Mouse (Mus musculus): Measurements from ENCODE around the gene Phb. TPM values are rescaled to one million over a fixed set of nuclear protein-coding genes. Genes with fewer than 3 reads are reported as not detected.

Gene Phb
- polyA plus RNA-seq (2015; fragmentation: Nextera tagmentation; extraction: Ambion mirVana) = 175 and 194 TPM in 2 replicates

DNA sequence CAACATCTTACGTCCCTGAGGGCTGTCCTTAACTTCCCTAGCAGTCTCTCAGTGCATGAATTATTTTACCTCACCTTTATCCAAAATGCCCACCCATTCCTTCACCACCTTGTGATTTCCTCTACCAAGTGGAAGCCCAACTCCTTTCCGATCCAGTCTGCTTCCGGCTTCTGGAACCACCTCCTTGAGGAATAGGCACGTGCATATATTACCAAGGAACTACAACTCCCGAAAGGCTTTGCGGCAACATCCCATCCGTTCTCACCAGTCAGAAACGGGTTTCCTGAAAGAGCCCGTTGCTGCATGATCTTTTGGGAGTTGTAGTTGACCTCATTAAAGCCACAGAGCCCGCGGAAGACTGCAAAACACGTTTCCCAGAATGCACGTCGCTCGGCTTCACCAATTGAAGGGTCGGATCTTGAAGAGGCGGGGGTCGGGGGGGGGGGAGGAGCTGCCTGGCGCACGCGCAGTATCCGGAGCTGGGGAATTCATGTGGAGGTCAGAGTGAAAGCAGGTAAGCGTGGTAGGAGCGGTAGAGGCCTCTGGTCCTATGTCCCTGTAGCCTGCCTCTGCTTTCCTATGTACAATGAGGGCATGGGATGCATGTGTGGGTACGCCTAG is at the start of gene Phb:
TSS of gene Phb (plus strand) at position 429 of the 621 bp plus-strand sequence.
- DNase-seq (ENCODE audit: low spot score) = peak; percentile 98

DNA sequence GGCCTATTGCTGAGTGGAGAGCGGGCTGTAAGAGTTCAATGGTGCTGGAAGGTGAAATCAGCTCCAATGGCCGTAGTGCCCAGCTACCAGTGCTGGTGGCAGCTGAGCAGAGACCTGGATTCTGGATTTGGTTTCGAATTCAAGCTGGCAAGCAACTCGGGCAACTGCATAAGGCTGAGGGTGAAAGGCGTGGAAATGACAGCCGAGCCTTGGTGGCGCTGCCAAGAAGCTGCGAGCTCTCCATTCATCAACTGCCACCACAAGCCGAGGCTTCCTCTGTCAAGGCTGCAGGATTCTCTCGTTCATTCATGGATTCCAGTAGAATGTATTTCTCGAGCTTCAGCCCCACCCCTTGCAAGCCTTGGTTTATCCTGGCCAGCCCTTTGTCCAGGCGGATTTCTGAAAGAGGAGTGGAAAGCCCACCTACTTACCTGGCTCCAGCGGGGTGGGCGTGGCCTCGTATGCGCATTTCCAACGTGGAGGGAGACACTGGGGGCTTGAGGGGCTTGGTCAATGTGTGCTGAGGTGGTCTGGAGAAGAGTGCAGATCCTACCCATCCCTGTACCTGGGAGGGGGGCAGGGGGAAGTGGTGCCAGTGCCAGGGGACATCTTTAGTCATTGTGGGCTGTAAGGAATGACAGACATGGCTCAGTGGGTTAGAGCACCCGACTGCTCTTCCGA is 48.8 kb upstream of the Phb start:
- no peak for DNase-seq (ENCODE audit: low spot score)

DNA sequence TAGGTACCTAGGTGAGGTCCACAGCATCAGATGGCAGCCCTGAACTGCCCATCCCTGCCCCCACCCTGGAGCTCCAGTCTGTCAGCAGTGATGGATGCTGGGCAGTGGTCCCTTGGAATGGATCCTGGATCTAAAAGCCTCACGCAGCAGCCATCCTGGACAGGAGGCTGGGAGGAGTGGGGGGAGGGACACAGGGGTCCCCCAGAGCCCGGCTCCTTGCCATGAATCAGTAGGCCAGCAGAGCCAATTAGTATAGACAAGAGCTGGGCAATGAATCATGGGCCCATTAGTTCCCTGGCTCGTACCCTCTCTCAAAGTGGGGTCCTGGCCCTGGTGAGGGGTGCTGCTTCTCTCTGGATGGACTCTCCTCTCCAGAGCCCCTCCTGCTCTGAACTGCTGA is 47.7 kb upstream of the Phb start:
- DNase-seq (ENCODE audit: low spot score) = no peak

DNA sequence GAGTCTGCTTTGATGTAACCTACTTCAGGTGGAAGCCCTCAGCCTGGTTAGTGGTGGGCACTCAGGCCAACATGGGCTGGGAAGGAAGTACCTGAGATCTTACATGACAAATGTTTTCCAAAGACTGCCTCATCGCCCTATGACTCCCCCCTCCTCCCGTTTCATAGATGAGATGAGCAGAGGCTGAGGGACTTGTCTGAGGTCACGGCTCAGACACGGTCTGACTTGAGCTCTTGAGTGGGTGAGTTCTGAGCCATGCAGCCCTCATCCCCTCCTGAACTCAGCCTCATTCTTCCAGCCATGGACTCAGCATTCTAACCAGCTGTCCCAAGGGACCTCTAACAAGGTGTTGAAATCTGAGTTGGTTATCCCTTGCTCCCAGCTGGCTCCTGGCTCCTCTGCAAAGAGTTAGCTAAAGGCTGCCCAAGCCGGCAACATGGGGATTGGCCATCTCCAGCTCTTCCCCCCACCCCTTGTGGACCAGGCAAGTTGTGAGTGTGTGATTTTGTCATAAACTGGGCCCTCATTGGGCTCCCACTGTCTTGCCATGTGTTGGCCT is 46.8 kb upstream of the Phb start:
- DNase-seq (ENCODE audit: low spot score) = no peak

DNA sequence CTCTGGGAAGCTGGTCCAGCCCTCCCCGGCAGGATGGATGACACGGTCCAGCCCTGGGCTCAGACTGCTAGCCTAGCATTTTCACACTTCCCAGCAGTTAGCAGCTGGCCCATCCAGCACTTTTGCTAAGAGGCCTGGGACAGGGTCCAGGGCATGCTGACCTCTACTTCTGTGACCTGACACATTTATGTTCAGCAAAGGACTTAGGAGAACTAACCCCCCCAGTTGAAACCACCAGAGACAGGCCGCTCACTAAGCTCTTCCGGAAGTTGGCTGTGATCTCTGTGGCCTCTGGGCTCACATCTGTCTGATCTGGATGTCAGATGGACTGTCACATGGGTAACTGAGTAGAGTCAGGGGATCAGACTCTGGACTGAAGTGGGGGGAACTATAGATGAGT is 45.7 kb upstream of the Phb start:
- no peak for DNase-seq (ENCODE audit: low spot score)

DNA sequence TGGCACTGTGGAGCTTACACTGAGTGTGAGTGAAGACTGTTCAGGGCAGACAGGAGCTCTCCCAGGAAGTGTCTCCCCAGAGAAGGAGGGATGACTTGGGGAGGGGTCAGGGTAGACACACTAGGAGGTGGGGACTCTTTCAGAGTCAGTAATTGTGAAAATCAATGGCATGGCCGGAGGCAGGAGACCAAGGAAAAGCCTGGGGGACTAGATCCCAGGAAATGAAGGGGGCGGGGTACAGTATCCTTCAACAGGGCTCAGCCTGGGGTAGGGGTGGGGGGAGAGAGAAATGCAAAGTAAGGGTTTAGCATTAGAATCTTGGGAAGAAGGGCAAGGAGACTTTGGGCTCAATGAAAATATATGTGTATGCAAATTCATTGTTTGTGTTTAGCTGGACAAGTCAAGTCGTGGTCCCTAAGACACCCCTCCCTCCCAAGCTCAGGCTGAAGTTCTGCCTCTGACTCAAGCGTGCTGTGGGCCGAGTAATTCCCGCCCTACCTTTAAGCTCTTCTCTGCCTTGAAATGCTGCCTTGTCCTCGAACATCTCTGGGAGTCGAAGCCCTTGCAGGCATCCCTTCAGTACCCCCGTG is 45.1 kb upstream of the Phb start:
- no peak for DNase-seq (ENCODE audit: low spot score)

DNA sequence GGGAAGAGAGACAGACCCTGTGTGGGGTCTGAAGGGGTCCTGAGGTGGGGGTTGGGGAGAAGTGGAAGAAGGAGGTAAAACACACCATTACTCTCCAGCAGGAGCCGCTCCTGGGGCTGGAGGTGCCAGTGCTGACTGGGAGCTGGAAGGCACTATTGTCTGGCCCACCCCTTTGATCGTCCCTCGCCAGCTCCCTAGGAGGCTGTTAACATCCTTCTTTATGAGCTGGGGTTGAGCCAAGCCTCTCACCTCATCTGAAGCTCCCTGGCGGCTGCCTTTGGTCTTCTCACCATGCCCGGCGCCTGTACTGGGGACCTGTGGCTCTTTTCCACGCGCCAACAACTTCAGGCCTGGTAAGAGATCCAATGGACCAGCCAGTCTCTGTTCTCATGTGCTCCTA is 44.3 kb upstream of the Phb start:
- no peak for DNase-seq (ENCODE audit: low spot score)

DNA sequence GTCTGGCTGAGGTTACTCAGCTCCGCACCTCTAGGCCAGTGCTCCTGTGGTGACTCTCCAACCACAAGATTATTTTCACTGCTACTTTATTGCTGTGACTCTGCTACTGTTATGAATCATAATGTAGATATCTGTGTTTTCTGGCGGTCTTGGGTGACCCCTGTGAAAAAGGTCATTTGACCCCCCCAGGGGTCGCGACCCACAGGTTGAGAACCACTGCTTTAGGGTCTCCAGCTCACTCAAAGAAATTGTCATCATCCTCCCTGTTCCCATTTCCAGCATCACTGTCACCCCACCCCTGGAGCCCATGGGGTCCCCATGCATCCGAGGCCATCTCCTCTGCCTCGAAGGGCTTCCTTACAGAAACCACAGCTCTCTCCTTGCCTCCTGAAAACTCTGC is 36.2 kb upstream of the Phb start:
- DNase-seq (ENCODE audit: low spot score) = no peak

DNA sequence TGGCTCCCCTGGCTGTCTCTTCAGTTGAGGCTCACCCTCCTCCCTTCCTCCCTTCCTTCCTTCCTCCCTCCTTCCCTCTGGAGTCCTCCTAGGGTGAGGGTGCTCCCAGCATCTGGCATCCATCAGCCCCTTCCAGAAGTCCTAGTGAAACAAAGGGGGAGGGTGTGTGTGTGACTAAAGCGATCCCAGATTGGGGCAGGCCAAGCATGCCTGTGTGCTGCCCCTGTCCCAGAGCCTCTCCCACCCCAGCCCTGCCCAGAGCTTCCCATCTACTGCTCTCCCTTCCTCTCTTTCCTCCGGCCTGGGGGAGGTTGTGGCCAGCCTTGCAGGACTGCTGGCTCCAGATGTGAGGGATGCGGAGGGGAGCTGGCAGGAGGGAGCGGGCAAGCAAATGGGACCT is 35.5 kb upstream of the Phb start:
- DNase-seq (ENCODE audit: low spot score) = no peak

DNA sequence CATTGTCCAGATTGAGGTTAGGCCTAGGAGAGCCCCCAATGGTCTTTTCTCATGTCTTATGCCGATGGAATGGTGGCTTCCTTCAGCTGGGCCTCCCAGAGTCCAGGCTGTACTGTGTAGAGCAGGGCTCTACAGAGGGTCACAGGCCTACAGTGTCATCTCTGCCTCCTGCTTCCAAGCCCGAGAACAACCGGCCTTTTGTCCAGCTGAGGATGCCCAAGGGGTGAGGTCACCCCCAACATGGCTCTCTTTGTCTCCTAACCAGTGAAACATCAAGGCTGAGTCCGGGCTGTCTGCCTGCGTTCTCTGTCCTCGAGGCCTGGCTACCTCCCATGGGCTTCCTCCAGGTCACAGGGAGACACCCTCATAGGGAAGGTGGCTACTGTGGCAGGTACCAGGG is 34.3 kb upstream of the Phb start:
- no peak for DNase-seq (ENCODE audit: low spot score)

DNA sequence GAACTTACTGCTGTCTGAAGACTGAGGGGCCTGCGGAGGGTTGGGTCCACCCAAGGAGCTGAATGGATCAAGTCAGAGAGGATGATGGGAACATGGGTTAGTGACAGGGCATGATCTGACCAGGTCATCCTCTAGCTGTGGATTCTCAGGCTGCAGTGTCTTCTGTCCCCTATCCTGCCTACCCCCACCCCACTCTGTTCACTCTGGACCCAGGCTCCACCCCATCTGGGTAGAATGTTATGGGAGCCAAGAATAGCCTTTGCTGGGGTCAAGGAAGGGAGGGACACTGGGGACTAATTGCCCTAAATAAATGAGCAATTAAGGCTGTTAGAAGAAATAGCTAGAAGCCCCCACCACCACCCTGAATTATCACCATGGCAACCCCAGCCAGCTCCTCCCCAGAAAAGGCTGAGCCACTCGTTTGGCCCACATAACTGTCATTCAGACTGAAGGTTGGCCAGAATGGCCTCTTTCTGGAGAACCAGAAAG is 33.2 kb upstream of the Phb start:
- DNase-seq (ENCODE audit: low spot score) = no peak

DNA sequence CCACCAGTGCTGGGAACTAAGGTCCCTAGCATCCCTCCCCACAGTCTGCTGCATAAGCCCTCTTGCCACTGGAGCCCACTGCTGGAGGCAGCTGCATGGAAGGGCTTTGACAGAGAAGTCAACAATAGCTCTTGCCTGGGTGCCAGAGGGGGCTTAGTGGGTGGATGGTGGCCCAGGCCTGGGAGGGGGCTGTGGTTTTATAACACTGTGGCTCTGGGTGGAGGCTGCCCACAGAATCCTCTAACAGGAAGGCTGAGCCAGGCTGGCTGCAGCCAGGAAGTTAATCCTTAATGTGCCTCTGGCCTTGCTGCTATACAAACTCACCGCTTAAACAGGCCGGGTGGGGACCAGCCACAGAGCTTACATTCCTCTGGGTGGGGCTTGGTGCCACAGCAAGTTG is 31.7 kb upstream of the Phb start:
- DNase-seq (ENCODE audit: low spot score) = no peak

DNA sequence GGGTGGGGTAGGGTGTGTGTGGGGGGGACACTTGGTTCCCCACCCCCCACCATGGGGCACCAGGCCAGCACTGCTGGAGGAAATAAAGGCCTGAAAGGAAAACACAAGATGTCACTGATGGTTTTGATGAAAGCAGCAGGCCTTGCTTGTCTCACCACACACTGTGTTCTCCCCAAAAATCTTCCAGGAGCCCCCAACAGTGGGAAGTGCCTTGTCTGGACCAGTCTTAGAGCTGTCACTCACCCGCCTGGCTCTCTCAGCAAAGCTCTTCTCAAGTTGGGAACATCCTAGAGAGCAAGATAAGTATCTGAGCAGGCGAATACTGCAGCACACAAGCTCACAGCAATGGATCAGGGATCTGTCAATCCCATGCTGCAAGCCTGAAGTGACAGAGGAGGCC is 26.0 kb upstream of the Phb start:
- DNase-seq (ENCODE audit: low spot score) = no peak

DNA sequence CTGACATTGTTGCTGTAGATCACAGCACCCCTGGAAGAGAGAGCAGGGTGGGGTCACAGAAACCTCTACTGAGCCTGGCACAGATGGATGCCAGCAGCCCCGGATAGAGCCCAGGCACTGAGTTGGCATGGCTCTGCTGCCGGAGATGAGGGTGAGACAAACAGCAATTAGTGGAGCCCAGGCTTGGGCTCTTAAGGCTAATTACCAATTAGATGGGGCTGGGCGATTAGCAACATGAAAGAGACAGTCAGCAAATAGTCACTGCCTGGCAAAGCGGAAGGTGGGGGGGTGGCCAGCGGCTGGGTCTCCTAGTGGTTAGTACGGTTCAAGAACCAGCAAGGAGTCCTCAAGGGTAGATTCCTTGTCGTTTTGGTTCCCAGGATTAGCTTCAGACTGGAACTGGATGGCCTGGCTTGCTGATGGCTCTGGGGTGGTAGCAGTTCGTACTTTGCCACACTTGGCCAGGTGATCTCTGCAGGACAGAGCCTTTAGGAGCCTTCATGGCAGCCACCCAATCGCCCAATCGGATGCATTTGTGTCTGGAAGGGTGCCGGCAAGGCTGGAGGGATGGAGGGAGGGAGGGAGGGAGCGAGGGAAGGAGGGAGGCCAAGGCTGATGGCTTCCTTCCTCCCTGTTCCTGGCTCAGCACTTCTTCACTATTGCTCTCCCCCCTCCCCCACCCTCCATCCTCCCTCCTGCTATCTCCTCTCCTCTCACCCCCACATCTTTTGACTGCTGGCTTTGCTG is 24.1 kb upstream of the Phb start:
- DNase-seq (ENCODE audit: low spot score) = no peak

DNA sequence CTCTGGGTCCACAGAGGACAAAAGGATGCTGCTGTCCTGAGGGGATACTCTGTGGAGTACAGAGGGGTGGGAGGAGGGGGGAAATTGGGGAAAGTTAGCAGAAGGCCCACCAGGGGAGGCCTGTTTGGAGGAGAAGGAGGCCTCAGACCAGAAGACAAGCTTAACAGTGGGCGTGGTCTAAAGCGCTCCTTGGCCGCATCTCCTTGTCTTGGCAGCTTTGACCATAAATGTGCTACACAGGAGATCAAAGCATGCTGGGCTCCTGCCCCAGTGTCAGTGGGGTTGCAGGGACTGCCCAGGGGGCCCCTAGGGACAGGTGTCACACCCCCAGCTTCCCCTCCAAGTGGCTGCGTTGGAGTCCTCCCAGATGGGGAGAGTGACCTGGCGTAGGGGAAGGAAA is 22.9 kb upstream of the Phb start:
- no peak for DNase-seq (ENCODE audit: low spot score)

DNA sequence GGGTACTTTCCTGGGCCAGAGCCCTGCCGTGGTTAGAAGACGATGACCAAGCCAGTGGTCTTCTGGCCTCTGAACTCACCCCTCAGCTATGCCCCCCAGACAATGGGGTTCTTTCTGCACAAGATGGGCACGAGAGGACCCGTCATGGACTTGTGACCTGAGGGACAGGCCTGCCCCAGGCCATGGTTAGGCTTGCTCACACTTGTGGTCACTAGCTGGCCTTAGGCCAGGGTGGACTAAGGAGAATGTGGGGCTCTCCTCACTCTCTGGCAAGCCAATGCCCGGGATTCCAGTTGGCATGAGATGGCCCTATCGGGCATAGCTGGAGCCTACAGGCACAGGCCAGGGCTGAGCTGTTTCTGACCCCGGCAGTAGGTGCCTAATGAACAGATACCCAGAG is 22.4 kb upstream of the Phb start:
- no peak for DNase-seq (ENCODE audit: low spot score)

DNA sequence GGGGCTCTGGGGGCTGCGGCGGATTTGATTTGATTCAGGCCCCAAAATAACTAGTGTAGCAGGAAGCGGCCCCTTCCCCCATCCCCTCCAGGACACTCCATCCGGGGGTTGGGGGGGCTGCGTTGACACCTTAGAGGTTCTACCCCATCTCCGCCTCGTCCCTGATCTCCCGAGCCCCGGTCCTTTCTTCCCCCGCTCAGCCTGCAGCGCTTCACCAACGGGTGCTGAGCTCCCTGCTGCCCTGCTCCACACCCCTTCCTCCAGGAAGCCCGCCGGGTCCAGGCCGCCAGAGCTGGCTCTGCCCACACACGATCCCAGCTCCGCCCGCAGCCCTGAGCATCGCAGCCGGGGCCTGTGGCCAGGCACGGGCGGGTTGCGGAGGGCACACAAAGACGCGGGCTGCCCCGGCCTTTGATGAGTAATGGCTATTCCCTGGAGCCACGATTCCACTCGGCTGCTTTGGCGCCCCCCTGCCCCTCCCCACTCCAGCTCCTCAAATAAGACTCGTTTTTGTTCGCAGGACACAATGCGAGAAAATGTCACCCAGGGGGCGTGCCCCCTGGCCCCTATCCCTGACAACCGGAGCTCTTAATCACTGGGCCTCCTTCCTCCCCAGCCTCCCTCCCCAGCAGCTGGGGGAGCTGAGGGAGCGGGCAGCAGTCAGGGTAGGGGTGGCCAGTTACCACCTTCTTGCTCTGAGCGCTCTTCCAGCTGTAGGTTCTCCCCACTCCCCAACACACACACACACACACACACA is 21.2 kb upstream of the Phb start:
- no peak for DNase-seq (ENCODE audit: low spot score)

DNA sequence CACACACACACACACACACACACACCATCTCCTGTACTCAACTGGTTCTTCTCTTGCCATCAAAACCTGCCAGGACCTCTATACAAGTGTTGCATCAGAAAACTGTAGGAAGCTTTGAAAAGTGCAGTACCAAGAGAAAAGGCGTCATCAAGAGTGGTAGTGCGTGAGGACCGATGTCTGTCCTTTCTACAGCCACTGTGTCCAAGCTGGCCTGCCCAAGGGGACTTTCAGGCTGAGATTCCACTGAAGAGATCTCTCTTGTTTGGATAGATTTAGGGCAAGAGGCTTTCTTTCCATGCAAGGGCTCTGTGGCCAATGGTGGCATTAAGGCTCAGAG is 20.6 kb upstream of the Phb start:
- DNase-seq (ENCODE audit: low spot score) = no peak

DNA sequence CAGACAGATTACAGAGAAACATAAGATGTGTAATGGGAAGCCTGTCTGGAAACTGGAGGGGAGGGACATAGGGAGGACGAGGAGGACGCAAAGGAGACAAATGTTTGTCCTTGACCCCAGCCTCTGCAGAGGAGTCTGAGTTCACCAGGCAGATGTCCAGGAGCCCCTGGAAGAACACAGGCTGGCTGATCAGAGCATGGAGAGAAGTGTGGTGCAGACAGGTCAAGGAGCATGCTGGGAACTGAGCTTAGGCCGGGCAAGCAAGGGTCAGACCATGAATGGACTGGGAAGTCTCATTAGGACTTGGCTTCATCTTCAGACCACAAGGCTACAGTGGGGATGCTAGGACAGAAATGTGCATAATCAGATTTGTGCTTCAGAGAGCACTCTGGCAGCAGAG is 19.0 kb upstream of the Phb start:
- no peak for DNase-seq (ENCODE audit: low spot score)

DNA sequence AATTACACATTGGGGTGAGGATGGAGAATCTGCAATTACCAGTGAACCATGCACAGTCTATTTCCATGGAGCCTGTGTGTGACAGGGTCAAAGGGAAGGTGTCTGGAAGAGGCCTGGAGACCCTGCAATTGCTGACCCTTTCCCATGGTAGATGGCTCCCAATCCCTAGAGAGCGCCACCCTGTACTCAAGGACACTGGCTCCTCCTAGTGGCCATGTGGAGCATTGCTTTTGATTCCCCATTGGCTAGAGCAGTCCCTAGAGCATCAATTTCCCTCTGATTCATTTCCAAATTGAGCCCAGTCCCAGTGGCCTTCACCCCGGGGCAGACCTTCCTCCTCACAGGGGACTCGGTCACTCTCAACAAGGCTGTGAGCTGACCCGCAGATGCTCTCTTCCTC is 17.9 kb upstream of the Phb start:
- peak; percentile 68 for DNase-seq (ENCODE audit: low spot score)

DNA sequence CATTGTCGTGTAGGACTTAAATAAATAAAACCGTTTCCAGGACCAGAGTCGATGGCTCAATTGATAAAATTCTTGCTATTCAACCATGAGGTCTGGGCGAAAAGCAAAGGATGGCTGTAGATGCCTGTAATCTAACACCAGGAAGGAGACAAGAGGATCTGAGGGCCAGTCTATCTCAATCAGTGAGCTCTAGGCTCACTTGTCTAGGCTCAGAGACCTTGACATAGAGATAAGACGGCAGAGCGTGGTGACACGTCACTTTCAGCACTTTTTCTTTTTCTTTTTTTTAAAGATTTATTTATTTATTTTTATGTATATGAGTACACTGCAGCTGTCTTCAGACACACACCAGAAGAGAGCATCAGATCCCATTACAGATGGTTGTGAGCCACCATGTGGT is 17.2 kb upstream of the Phb start:
- DNase-seq (ENCODE audit: low spot score) = no peak

All from thymus, postnatal 0 days (tissue).